Mouse (Mus musculus) CH12.LX (cell line): ENCODE measurements at regions not wholly inside any gene's neighbourhood (a gene's known extent, or its start where the extent isn't known, plus 50 kb on each side); places are given as distances from the start of the nearest gene placed in this dataset.

Source experiments
- DNase-seq: peaks from one replicate; pipeline ENCODE4 v3.0.0-alpha.2; 2013; ENCODE audit errors: extremely low read depth
- H3K27ac ChIP-seq: 2 replicates; pipeline ENCODE4 v1.5.1; 2012; ENCODE audit warnings: low read depth, mild to moderate bottlenecking, control low read depth, moderate library complexity; ENCODE audit not compliant: insufficient read depth
- H3K27me3 ChIP-seq: replicated peaks from 2 replicates; pipeline ENCODE3; 2012; ENCODE audit warnings: inconsistent platforms
- H3K36me3 ChIP-seq, 2 experiments: replicated peaks in 1 of 2; 2 replicates each; pipeline versions ENCODE3 to v1.6.1; 2012; ENCODE audit warnings: inconsistent platforms in 1 of 2, low read length in 1 of 2, mild to moderate bottlenecking in 1 of 2, mixed read lengths in 1 of 2, moderate library complexity in 1 of 2; ENCODE audit not compliant: control insufficient read depth in 1 of 2, insufficient read depth in 1 of 2
- H3K4me1 ChIP-seq, 2 experiments: 2 replicates each; pipeline ENCODE4 v1.6.1; 2012; ENCODE audit warnings: inconsistent platforms in 1 of 2, moderate library complexity in 1 of 2; ENCODE audit not compliant: insufficient read depth in 2 of 2, control insufficient read depth in 1 of 2
- H3K4me2 ChIP-seq: 2 replicates; pipeline ENCODE4 v1.6.1; 2012; ENCODE audit warnings: low read depth, mild to moderate bottlenecking, control low read depth; ENCODE audit not compliant: poor library complexity, insufficient read depth, severe bottlenecking
- H3K4me3 ChIP-seq, 3 experiments: fragments of 150-350 bp in 1 of 3; sonication (generic) in 1 of 3; replicated peaks in 1 of 3; 2 replicates each; pipeline versions ENCODE3 to v1.5.1; 2011 to 2012; ENCODE audit warnings: low read depth in 2 of 3, low read length in 2 of 3, mild to moderate bottlenecking in 2 of 3, moderate library complexity in 2 of 3, control low read depth in 1 of 3, improper control_type of control experiment in 1 of 3, inconsistent platforms in 1 of 3, mixed read lengths in 1 of 3; ENCODE audit not compliant: poor library complexity in 1 of 3
- H3K79me2 ChIP-seq: replicated peaks from 2 replicates; pipeline ENCODE4 v1.6.1; 2012; ENCODE audit warnings: mild to moderate bottlenecking, moderate library complexity; ENCODE audit not compliant: control insufficient read depth, poor library complexity, insufficient read depth, severe bottlenecking; ENCODE audit errors: extremely low read depth
- H3K9ac ChIP-seq: 2 replicates; pipeline ENCODE4 v1.6.1; 2012; ENCODE audit warnings: low read depth, mild to moderate bottlenecking, control low read depth, moderate library complexity; ENCODE audit not compliant: insufficient read depth
- H3K9me3 ChIP-seq: replicated peaks from 2 replicates; pipeline ENCODE3; 2012; ENCODE audit warnings: low read length, inconsistent platforms, mixed read lengths
- CHD2 ChIP-seq: IDR thresholded peaks from 2 replicates; pipeline ENCODE4 v1.6.1; 2011; ENCODE audit warnings: low read length, improper control_type of control experiment
- E2F4 ChIP-seq: IDR thresholded peaks from 2 replicates; pipeline ENCODE4 v1.6.1; 2011; ENCODE audit warnings: low read depth, low read length, improper control_type of control experiment; ENCODE audit not compliant: insufficient replicate concordance
- ETS1 ChIP-seq: conservative IDR thresholded peaks from 2 replicates; pipeline ENCODE4 v1.6.1; 2012; ENCODE audit warnings: low read depth, mild to moderate bottlenecking, inconsistent platforms, low read length, improper control_type of control experiment, moderate library complexity
- HCFC1 ChIP-seq: IDR thresholded peaks from 2 replicates; pipeline ENCODE4 v1.6.1; 2012; ENCODE audit warnings: low read depth, mild to moderate bottlenecking, inconsistent platforms, low read length, improper control_type of control experiment
- JUN ChIP-seq: IDR thresholded peaks from 2 replicates; pipeline ENCODE4 v1.6.1; 2011; ENCODE audit warnings: low read depth, mild to moderate bottlenecking, low read length, improper control_type of control experiment, moderate library complexity; ENCODE audit not compliant: insufficient read depth
- KAT2A ChIP-seq: IDR thresholded peaks from 2 replicates; pipeline ENCODE4 v1.6.1; 2012; ENCODE audit warnings: low read length, improper control_type of control experiment, inconsistent platforms; ENCODE audit not compliant: insufficient replicate concordance
- MAX ChIP-seq: IDR thresholded peaks from 2 replicates; pipeline ENCODE4 v1.6.1; 2011; ENCODE audit warnings: low read length, improper control_type of control experiment
- MAZ ChIP-seq: IDR thresholded peaks from 2 replicates; pipeline ENCODE4 v1.6.1; 2012; ENCODE audit warnings: low read depth, mild to moderate bottlenecking, inconsistent platforms, low read length, improper control_type of control experiment, moderate library complexity
- NELFE ChIP-seq: IDR thresholded peaks from 2 replicates; pipeline ENCODE4 v1.6.1; 2011; ENCODE audit warnings: low read depth, low read length, improper control_type of control experiment
- NRF1 ChIP-seq: IDR thresholded peaks from 2 replicates; pipeline ENCODE4 v1.6.1; 2014; ENCODE audit warnings: low read depth, mild to moderate bottlenecking, inconsistent platforms, low read length, improper control_type of control experiment, moderate library complexity
- PAX5 ChIP-seq: IDR thresholded peaks from 2 replicates; pipeline ENCODE4 v1.6.1; 2012; ENCODE audit warnings: low read length, inconsistent platforms, mixed read lengths
- POLR2AphosphoS2 ChIP-seq: IDR thresholded peaks from 2 replicates; pipeline ENCODE4 v1.6.1; 2011; ENCODE audit warnings: low read depth, low read length, improper control_type of control experiment
- SIN3A ChIP-seq: IDR thresholded peaks from 2 replicates; pipeline ENCODE4 v1.6.1; 2012; ENCODE audit warnings: low read length, improper control_type of control experiment, inconsistent platforms
- SMC3 ChIP-seq: IDR thresholded peaks from 2 replicates; pipeline ENCODE4 v1.6.1; 2011; ENCODE audit warnings: low read depth, low read length, improper control_type of control experiment
- TBP ChIP-seq: conservative IDR thresholded peaks from 2 replicates; pipeline ENCODE4 v1.6.1; 2011; ENCODE audit warnings: low read depth, low read length, improper control_type of control experiment
- TCF12 ChIP-seq: IDR thresholded peaks from 2 replicates; pipeline ENCODE4 v1.6.1; 2014; ENCODE audit warnings: low read depth, mild to moderate bottlenecking, inconsistent platforms, low read length, improper control_type of control experiment
- USF1 ChIP-seq: IDR thresholded peaks from 2 replicates; pipeline ENCODE4 v1.6.1; 2014; ENCODE audit warnings: low read depth, mild to moderate bottlenecking, inconsistent platforms, low read length, improper control_type of control experiment
- USF2 ChIP-seq: conservative IDR thresholded peaks from 2 replicates; pipeline ENCODE4 v1.6.1; 2011; ENCODE audit warnings: low read depth, low read length, improper control_type of control experiment
- ZMIZ1 ChIP-seq: IDR thresholded peaks from 2 replicates; pipeline ENCODE4 v1.6.1; 2012; ENCODE audit warnings: low read depth, mild to moderate bottlenecking, inconsistent platforms, low read length, improper control_type of control experiment
- ZNF384 ChIP-seq: IDR thresholded peaks from 2 replicates; pipeline ENCODE4 v1.6.1; 2012; ENCODE audit warnings: low read depth, low read length, improper control_type of control experiment, inconsistent platforms
- dilution Hi-C: fragments of 300-500 bp; cut with MboI; formaldehyde crosslinking; loops from 2 replicates; pipeline ENCODE4 v1.14.3; 2020; ENCODE audit warnings: low sequenced_read_pairs; ENCODE audit not compliant: extremely low pct_unique_long_range_greater_than_20kb, extremely low pct_ligation_motif_present
- in situ Hi-C: fragments of 300-500 bp; cut with MboI; formaldehyde crosslinking; loops from 3 replicates; pipeline ENCODE4 v1.14.3; 2019; ENCODE audit warnings: low sequenced_read_pairs, low pct_ligation_motif_present, low pct_unique_long_range_greater_than_20kb, mixed read lengths

DNA sequence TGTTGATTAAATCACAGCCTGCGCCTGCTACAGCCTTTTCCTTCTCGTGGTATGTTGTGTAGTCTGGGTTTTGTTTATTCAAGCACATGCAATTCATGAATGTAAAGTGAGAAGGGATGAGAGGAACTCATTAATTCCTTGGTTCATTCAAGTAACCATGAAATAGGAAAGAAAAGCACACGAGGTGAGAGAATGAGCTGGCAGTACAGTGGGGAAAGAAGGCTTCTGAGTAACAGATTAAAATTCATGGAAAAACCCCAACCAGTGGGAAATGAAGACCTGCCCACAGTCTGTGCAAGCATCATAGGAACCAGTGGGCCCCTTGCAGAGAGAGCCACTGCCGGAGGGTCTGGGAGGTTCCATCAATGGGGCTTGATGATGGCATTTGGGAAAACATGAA lies 306.0 kb downstream of the Sox2 start:
- H3K79me2 ChIP-seq, result no peaks in the 10 kb centered on the region
- TF ChIP-seq ZMIZ1 (no peak), SMC3 (no peak), USF2 (no peak), ZNF384 (no peak), CHD2 (no peak), TBP (no peak), PAX5 (no peak), ETS1 (no peak), POLR2AphosphoS2 (no peak), MAX (no peak), E2F4 (no peak), NRF1 (no peak), KAT2A (no peak), USF1 (no peak), TCF12 (no peak), JUN (no peak), MAZ (no peak), SIN3A (no peak)
- TF ChIP-seq, all 38 proteins: peak for 0
- Histone ChIP-seq H3K9me3 (no peaks in the 10 kb centered on the region), H3K4me2 (no peak overlapping the region), H3K36me3 (no peaks in the 10 kb centered on the region), H3K9ac (no peak overlapping the region), H3K27me3 (no peaks in the 10 kb centered on the region), H3K27ac (no peak overlapping the region), H3K4me3 (no peak overlapping the region), H3K4me1 (no peaks in the 10 kb centered on the region)
- in situ Hi-C loops (no loop called here), dilution Hi-C loops (no loop called here)
- no peak for DNase-seq

- no peak overlapping the region for H3K4me2 ChIP-seq
- no peak overlapping the region for H3K9ac ChIP-seq
- H3K79me2 ChIP-seq, result no peaks in the 10 kb centered on the region
- no peak overlapping the region for H3K27ac ChIP-seq
- TF ChIP-seq MAZ, result no peak
- no peak for TF ChIP-seq NELFE
- no peak for TF ChIP-seq TBP
- TF ChIP-seq HCFC1, result no peak
- in situ Hi-C loops, result no loop called here
- H3K4me1 ChIP-seq, result no peaks in the 10 kb centered on the region
- dilution Hi-C loops, result no loop called here
- H3K9me3 ChIP-seq, result no peaks in the 10 kb centered on the region
- DNase-seq, result no peak
- H3K4me3 ChIP-seq, result no peak overlapping the region
- H3K36me3 ChIP-seq, result no peaks in the 10 kb centered on the region
- no peaks in the 10 kb centered on the region for H3K27me3 ChIP-seq
Observed at GRCm38 (mm10) chr3:34959044-34959521, 308.9 kb downstream of the Sox2 start.
